Mouse (Mus musculus) kidney, embryonic 16.5 days (tissue): ENCODE data around the gene Krt80. TPM values are rescaled to one million over a fixed set of nuclear protein-coding genes. Genes with fewer than 3 reads are reported as not detected.

ENCODE experiments used
- ATAC-seq: fragments of 200-750 bp; cut with Nextera tagmentation; 2 replicates; pipeline ENCODE4 v1.8.0; 2017; ENCODE audit warnings: moderate TSS enrichment; ENCODE audit not compliant: low FRiP score, low TSS enrichment
- H3K27ac ChIP-seq: fragments of 300-500 bp; sonication (generic); 2 replicates; pipeline ENCODE4 v1.5.1; 2014; ENCODE audit warnings: low read length
- H3K27me3 ChIP-seq: fragments of 300-500 bp; sonication (generic); 2 replicates; pipeline ENCODE4 v1.6.1; 2014; ENCODE audit warnings: low read length, control low read depth, mixed read lengths; ENCODE audit not compliant: insufficient read depth
- H3K36me3 ChIP-seq: fragments of 300-500 bp; sonication (generic); 2 replicates; pipeline ENCODE4 v1.6.1; 2014; ENCODE audit warnings: low read length, control low read depth, mixed read lengths; ENCODE audit not compliant: insufficient read depth
- H3K4me1 ChIP-seq: fragments of 300-500 bp; sonication (generic); 2 replicates; pipeline ENCODE4 v1.6.1; 2014; ENCODE audit warnings: low read length, control low read depth, mixed read lengths; ENCODE audit not compliant: insufficient read depth
- H3K4me2 ChIP-seq: fragments of 300-500 bp; sonication (generic); replicated peaks from 2 replicates; pipeline ENCODE4 v1.6.1; 2014; ENCODE audit warnings: low read depth, low read length
- H3K4me3 ChIP-seq: fragments of 300-500 bp; sonication (generic); 2 replicates; pipeline ENCODE4 v1.5.1; 2014; ENCODE audit warnings: mild to moderate bottlenecking, low read length
- H3K9ac ChIP-seq: fragments of 300-500 bp; sonication (generic); replicated peaks from 2 replicates; pipeline ENCODE4 v1.6.1; 2014; ENCODE audit warnings: low read length
- H3K9me3 ChIP-seq: fragments of 300-500 bp; sonication (generic); 2 replicates; pipeline ENCODE4 v1.6.1; 2016; ENCODE audit warnings: low read length, control low read depth
- WGBS: fragments of 180-500 bp; shearing (Covaris S2); extraction: QIAGEN DNeasy Blood & Tissue Kit; methylation state at CpG from one replicate; pipeline ENCODE4 v1.1.7; 2014; 5-methylcytosine and 5-hydroxymethylcytosine counted together
- polyA plus RNA-seq: library from polyadenylated mRNA; unstranded; fragments of >200 nt; fragmentation: Nextera tagmentation; extraction: Ambion mirVana; gene quantifications from 2 replicates; pipeline ENCODE4 v1.2.1, GENCODE M21; 2015

Gene Krt80
- polyA plus RNA-seq, 1 experiment from 2014 or later, result 1.7 TPM

- Histone ChIP-seq H3K4me3 (peak overlapping the region; percentile 40), H3K4me1 (peaks cover 31% of the 10 kb centered on the region), H3K9ac (no peak overlapping the region; the same call in 1 of the 2 replicates), H3K27ac (0 out of 2 replicates have a peak overlapping the region, but pooled peaks have one; percentile 24), H3K27me3 (no peaks in the 10 kb centered on the region), H3K36me3 (no peaks in the 10 kb centered on the region), H3K4me2 (peak overlapping the region; percentile 56), H3K9me3 (no peaks in the 10 kb centered on the region)
- WGBS, result 5% methylated on average over 11 of the region's 11 CpGs
- peak; percentile 82 for ATAC-seq
Measured at GRCm38 (mm10) chr15:101315832-101316231, 54.1 kb downstream of the Krt80 start.

DNA sequence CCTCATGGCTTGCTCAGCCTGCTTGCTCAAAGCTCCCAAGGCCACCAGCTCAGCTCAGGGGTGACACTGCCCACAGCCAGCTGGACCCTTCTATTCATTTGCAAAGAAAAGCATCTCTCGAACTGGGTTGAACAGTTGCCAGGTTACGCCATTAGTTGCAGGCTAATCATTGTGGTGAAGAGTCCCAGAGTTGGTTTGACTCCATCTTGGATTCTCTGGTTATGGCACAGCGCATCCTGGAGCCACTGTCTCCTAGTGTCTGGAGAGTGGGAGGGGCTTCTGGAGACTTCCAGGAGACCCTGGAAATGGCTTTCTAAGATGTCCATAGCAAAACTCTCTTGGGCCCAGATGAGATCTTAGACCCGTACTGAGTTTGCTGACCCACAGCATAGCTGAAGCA, 54.6 kb downstream of the Krt80 start:
- no peak overlapping the region for H3K4me3 ChIP-seq
- H3K36me3 ChIP-seq, result no peaks in the 10 kb centered on the region
- WGBS, result 86% methylated on average over 4 of the region's 4 CpGs
- H3K9ac ChIP-seq, result no peak overlapping the region
- H3K27ac ChIP-seq, result no peak overlapping the region
- H3K4me2 ChIP-seq, result no peak overlapping the region
- no peak for ATAC-seq
- peaks cover 26% of the 10 kb centered on the region for H3K4me1 ChIP-seq
- no peaks in the 10 kb centered on the region for H3K9me3 ChIP-seq
- H3K27me3 ChIP-seq, result no peaks in the 10 kb centered on the region

GRCm38 (mm10) chr15:101312006-101312405, 58.0 kb downstream of the Krt80 start:
- H3K9ac ChIP-seq, result no peak overlapping the region
- H3K27me3 ChIP-seq, result no peaks in the 10 kb centered on the region
- H3K4me1 ChIP-seq, result peaks cover 19% of the 10 kb centered on the region
- no peak overlapping the region for H3K4me2 ChIP-seq
- no peak overlapping the region for H3K27ac ChIP-seq
- no peaks in the 10 kb centered on the region for H3K36me3 ChIP-seq
- 74% methylated on average over 6 of the region's 6 CpGs for WGBS
- H3K4me3 ChIP-seq, result no peak overlapping the region
- ATAC-seq, result no peak
- H3K9me3 ChIP-seq, result no peaks in the 10 kb centered on the region

DNA sequence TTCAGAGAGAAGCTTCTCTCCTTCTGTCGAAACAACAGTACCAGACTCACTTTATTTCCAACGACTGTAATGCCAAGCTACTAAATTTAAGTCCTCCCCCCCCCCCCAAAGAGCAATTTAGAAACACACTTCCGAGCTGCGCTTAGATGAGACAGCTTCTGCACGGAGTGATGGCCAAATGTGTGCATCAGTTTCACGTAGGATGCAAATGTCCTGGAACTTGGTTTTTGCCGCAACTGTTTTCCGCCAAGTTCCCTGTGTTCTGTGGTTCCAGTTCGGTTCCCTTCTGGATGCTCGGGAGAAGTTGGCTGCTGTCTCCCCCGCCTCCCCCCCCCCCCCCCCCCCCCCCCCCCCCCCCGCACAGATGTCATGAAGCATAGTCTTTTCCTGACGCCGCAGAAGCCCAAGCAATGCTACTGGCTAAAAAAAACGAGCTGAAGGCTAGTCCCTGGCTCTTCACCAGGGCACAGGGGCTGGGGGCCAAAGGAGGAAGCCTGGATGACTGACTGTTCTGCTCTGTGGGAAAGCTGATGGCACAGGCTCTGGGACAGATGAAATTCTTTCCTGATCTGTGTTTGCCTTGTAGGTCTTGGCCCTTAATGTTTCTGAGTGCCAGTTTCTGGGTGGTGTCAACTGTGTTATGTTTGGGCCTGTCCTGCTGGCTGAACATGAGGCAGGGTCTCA, 58.7 kb downstream of the Krt80 start:
- no peak overlapping the region for H3K4me3 ChIP-seq
- no peaks in the 10 kb centered on the region for H3K27me3 ChIP-seq
- peaks cover 14% of the 10 kb centered on the region for H3K4me1 ChIP-seq
- WGBS, result 43% methylated on average over 14 of the region's 15 CpGs
- ATAC-seq, result no peak
- no peaks in the 10 kb centered on the region for H3K36me3 ChIP-seq
- H3K4me2 ChIP-seq, result no peak overlapping the region
- no peak overlapping the region for H3K27ac ChIP-seq
- H3K9ac ChIP-seq, result no peak overlapping the region
- no peaks in the 10 kb centered on the region for H3K9me3 ChIP-seq

GRCm38 (mm10) chr15:101309493-101309892, 60.5 kb downstream of the Krt80 start:
- Histone ChIP-seq H3K9ac (no peak overlapping the region), H3K4me1 (peaks cover 10% of the 10 kb centered on the region), H3K27me3 (no peaks in the 10 kb centered on the region), H3K27ac (no peak overlapping the region), H3K4me2 (no peak overlapping the region), H3K9me3 (no peaks in the 10 kb centered on the region), H3K4me3 (no peak overlapping the region), H3K36me3 (no peaks in the 10 kb centered on the region)
- ATAC-seq, result 0 out of 2 replicates have a peak, but pooled peaks have one; percentile 19
- 37% methylated on average over 5 of the region's 5 CpGs for WGBS

DNA sequence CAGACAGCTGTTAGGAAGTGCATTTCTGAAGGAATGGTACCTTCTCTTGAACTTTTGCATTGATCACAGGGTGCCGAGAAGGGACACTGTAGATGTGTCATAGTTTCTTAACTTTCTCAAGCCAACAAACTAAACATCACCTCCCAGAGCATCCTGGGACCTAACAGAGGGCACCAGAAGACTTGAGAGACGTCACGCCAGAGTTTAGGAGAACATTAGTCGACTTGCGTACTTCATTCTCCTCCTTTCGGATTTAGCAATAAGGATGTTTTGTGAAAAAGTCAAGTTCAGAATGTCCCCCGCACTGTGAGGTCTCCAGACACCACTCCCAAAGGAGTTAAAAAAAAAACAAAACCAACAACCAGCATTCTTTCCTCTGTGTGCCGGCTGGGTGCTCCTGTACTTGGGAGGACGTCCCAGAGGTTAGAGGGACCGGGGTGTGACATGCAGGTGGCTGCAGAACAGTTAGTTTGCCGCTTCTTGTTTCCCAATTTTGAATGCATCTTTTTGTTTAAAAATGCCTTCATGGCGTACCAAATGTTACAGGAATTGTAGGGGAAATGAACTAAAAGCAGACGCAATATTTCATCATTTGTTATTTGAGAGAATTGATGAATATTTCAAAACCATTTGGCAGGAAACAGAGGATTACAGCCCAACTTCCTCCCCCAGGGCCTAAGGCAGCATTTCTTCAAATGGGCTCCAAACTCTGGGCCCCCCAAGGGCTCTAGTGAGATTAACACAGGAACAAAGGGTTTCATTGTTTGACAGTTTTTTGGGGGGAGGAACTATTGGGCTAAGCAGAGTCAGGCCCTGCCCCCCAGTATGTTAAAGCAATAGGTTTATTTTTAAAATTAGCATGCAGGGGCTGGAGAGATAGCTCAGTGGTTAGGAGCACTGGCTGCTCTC, 61.3 kb downstream of the Krt80 start:
- Histone ChIP-seq H3K4me3 (no peak overlapping the region), H3K4me1 (peaks cover 10% of the 10 kb centered on the region), H3K27ac (0 out of 2 replicates have a peak overlapping the region, but pooled peaks have one; percentile 13), H3K27me3 (no peaks in the 10 kb centered on the region), H3K4me2 (no peak overlapping the region), H3K36me3 (no peaks in the 10 kb centered on the region), H3K9ac (no peak overlapping the region), H3K9me3 (no peaks in the 10 kb centered on the region)
- no peak for ATAC-seq
- WGBS, result 54% methylated on average over 13 of the region's 13 CpGs

DNA sequence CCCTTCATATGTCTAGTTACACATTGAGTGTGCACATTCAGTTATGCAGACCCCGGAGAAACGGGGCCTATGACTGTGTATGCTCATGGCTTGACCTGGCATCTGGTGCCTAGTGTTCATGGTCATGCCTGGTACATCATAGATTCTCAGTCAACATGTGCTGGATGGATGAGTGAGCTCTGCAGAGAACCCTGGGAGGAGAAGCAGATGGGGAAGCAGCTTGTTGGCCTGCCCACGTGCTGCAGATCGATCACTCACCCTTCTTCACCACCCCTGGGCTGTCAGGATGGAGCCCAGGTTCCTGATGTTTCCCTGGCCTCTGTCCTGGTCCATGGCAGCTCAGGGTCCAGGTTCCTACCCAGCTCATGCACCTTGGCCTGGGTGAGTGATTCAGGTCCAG, 63.5 kb downstream of the Krt80 start:
- ATAC-seq, result no peak
- no peaks in the 10 kb centered on the region for H3K9me3 ChIP-seq
- H3K27me3 ChIP-seq, result no peaks in the 10 kb centered on the region
- H3K4me1 ChIP-seq, result peaks cover 10% of the 10 kb centered on the region
- no peak overlapping the region for H3K27ac ChIP-seq
- H3K4me3 ChIP-seq, result no peak overlapping the region
- no peak overlapping the region for H3K4me2 ChIP-seq
- H3K36me3 ChIP-seq, result no peaks in the 10 kb centered on the region
- 92% methylated on average over 4 of the region's 4 CpGs for WGBS
- no peak overlapping the region for H3K9ac ChIP-seq

GRCm38 (mm10) chr15:101303830-101304229, 66.1 kb downstream of the Krt80 start:
- no peak overlapping the region for H3K27ac ChIP-seq
- no peak overlapping the region for H3K4me3 ChIP-seq
- no peak for ATAC-seq
- peaks cover 2% of the 10 kb centered on the region; the same call in 1 of the 2 replicates for H3K4me1 ChIP-seq
- H3K9me3 ChIP-seq, result no peaks in the 10 kb centered on the region
- no peak overlapping the region for H3K9ac ChIP-seq
- H3K27me3 ChIP-seq, result no peaks in the 10 kb centered on the region
- H3K4me2 ChIP-seq, result no peak overlapping the region
- no peaks in the 10 kb centered on the region for H3K36me3 ChIP-seq
- 58% methylated on average over 4 of the region's 4 CpGs for WGBS

GRCm38 (mm10) chr15:101302201-101302600, 67.8 kb downstream of the Krt80 start:
- no peak overlapping the region for H3K27ac ChIP-seq
- no peak overlapping the region for H3K4me2 ChIP-seq
- no peak for ATAC-seq
- H3K4me1 ChIP-seq, result peaks cover 10% of the 10 kb centered on the region
- no peak overlapping the region for H3K4me3 ChIP-seq
- 78% methylated on average over 3 of the region's 3 CpGs for WGBS
- H3K9ac ChIP-seq, result no peak overlapping the region
- no peaks in the 10 kb centered on the region for H3K27me3 ChIP-seq
- no peaks in the 10 kb centered on the region for H3K36me3 ChIP-seq
- H3K9me3 ChIP-seq, result no peaks in the 10 kb centered on the region

- Histone ChIP-seq H3K4me3 (no peak overlapping the region), H3K9me3 (no peaks in the 10 kb centered on the region), H3K36me3 (0 out of 2 replicates have a peak, but pooled peaks cover 2% of the 10 kb centered on the region), H3K4me2 (no peak overlapping the region), H3K27me3 (no peaks in the 10 kb centered on the region), H3K27ac (no peak overlapping the region), H3K9ac (no peak overlapping the region), H3K4me1 (peaks cover 19% of the 10 kb centered on the region)
- no peak for ATAC-seq
- WGBS, result 73% methylated on average over 6 of the region's 6 CpGs
Measured at GRCm38 (mm10) chr15:101300128-101300527, 69.8 kb downstream of the Krt80 start.
